Mouse (Mus musculus): Measurements from ENCODE around the gene Nop53.
"Not testable (repeated sequence)": the region's sequence is repeated elsewhere in the genome, so short reads cannot be mapped to it uniquely, and the experiment has no call there.

Nop53 gene

GRCm38 (mm10) chr7:15916996-15917395 lies 28.9 kb downstream of the Nop53 start:
- no peak for DNase-seq

GRCm38 (mm10) chr7:15916134-15916723 lies 29.6 kb downstream of the Nop53 start:
- DNase-seq: no peak

DNA sequence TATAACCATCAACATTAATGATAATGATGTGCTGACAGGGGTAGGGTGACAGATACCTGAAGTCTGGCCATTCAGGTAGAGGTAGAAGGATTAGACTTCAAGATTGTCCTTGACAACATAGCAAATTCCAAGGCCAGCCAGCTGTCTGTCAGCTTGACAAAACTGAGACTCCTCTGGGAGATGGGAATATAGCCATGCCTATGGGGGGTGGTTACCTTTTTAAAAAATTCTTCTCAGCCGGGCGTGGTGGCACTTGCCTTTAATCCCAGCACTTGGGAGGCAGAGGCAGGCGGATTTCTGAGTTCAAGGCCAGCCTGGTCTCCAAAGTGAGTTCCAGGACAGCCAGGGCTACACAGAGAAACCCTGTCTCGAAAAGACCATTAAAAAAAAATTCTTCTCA lies 30.2 kb downstream of the Nop53 start:
- DNase-seq: not testable (repeated sequence)

DNA sequence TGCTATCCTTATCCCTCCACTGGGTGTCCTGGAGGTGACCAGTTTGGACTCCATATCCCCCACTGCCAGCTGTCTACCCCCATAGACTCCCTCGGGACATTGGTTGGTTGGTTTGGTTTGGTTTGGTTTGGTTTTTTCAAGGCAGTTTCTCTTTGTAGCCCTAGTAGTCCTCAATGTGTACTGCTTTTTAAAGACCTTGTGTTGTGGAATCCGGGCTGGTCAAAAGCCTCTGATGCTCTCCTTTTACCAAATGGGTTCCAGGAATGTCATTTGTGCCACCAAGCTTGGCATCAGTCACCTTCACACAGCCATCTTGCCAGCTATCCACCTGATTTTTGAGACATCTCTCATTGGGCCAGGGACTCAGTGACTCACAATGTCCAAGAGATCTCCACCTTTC lies 31.1 kb downstream of the Nop53 start:
- DNase-seq: no peak

DNA sequence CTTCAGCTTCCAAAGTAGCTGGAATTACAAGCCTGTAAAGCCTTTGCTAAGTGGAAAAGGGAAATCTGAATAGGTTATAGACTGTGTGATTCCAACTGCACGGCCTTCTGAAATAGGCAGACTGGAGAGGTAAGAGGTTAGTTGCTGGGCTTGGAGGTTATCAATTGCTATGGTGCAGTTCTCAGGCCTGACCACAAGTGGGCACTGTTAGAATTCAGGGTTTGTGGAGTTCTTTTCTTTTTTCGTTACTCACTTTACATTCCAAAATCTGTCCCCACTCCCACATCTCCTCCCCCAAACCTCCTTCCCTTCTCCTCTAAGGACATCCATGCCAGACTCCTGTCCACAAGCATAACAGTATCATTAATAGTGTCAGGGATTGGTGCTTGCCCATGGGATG lies 31.6 kb downstream of the Nop53 start:
- peak; percentile 36 for DNase-seq

- DNase-seq: peak; percentile 64
These were observed 33.7 kb downstream of the Nop53 start for GRCm38 (mm10) chr7:15912183-15912582.

DNA sequence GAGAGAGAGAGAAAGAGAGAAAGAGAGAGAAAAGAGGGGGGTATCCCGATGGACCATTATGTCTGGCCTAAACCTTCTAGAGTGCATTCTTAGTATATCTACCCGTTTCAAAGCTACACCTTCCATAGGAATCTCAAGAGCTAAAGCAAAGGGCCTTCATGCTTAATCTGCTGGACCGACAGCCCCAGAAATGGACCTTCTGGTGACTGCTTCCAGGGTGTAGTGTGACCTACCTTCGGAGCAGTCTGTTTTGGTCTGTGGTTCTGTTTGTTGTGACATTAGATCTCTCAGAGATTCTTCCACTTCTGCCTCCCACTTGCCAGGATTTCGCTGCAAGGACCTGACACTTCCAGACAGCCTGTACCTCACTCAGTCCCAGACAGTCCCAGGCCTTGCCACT lies 35.4 kb downstream of the Nop53 start:
- no peak for DNase-seq

GRCm38 (mm10) chr7:15907971-15908590 lies 37.8 kb downstream of the Nop53 start:
- no peak for DNase-seq

GRCm38 (mm10) chr7:15906602-15907001 lies 39.3 kb downstream of the Nop53 start:
- DNase-seq: no peak

DNA sequence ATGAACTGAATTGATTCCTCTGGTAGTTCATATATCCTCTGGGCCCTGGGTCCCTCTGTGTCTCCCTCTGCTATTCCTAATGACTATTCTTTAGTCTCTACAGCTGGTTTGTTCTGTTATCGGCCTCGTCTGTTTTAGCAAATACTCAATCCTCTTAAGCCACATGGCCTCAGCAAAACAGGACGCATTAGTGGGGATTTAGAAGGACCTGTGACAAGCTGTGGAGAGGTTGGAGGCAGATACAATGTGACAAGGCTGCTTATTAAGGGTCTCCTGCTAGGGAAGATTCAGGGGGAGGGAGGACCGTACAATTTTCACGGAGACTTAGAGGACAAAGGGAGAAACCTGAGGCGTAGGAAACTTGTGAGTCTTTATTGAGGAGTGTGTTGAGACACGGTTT lies 40.0 kb downstream of the Nop53 start:
- DNase-seq: no peak

DNA sequence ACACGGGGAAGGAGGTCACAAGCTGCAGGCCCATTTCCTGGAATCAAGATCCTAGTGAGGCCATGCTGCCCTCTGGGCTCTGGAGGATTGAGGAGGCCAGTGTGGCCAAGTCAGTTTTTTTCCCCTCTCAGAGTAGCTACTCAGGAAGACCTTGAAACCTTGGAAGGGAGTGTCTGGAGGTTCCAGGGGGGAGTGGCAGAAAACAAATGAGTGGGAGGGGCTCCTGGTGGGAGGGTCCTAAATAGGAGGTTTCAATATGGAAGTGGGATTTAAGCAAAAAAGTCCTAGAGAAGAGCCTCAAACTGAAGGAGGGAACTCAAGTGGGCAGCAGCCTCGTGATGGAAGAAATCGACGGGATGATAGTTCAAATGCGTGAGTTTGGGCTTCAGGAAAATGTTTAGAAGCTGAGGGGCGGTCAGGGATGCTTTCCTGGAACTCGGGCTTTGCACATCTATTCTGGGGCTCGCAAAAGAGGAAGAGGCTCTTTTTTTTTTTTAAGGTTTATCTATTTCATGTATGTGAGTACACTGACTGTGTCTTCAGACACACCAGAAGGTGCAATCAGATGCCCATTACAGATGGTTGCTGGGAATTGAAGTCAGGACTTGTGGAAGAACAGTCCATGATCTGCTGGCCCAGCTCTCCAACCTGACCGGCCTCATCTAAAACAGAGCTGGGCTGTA lies 44.4 kb downstream of the Nop53 start:
- no peak for DNase-seq

GRCm38 (mm10) chr7:15894251-15894650 lies 51.6 kb downstream of the Nop53 start:
- no peak for DNase-seq

Data from kidney, adult 18-20 months (tissue).